Mouse (Mus musculus) liver, postnatal 0 days (tissue): ENCODE data around the gene Adgrb3.

Experiments
- CTCF ChIP-seq: sonication (generic); IDR thresholded peaks from 2 replicates; pipeline ENCODE4 v1.5.1; 2016; ENCODE audit warnings: antibody characterized with exemption, low read depth
- EP300 ChIP-seq: IDR thresholded peaks from 2 replicates; pipeline ENCODE4 v1.6.1; 2016; ENCODE audit warnings: antibody characterized with exemption, low read depth, mild to moderate bottlenecking

DNA sequence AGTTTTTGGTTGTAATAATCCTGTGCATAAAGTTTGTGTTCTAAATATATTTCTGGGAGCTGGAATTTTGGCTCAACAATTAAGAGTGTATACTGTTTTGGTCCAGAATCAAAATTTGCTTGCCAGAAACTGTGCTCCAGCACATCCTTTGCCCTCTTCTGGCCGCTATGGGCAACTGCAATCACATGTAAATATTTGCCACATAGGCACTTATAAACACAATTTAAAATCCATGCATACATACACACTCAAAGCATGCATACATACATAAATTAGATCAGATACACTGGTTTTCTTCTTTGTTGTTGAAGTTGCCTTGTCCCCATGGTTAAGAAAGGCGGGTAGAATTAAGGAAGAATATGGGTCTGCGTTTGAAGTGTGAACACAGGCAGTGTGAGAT, 132.7 kb downstream of the Adgrb3 start:
- TF ChIP-seq CTCF (no peak; the same call in 1 of the 2 replicates), EP300 (no peak)
